Mouse (Mus musculus) layer of hippocampus, adult 11-12 months (tissue): ENCODE measurements around the gene Gm36210.
A peak's percentile ranks its signal among the peaks of the same experiment; 100 is the strongest.

Experiments
- DNase-seq: peaks from one replicate; pipeline ENCODE4 v3.0.0; 2022; ENCODE audit warnings: low spot score

The Gm36210 gene

GRCm38 (mm10) chr7:4922931-4923565, 16.7 kb upstream of the Gm36210 start:
- DNase-seq = peak; percentile 84

GRCm38 (mm10) chr7:4922508-4922907, 16.2 kb upstream of the Gm36210 start:
- DNase-seq = peak; percentile 89

GRCm38 (mm10) chr7:4921824-4922482, 15.6 kb upstream of the Gm36210 start, which contains the start of gene Nat14:
Gene Nat14 (plus strand): TSS chr7:4922028.
- no peak for DNase-seq

DNA sequence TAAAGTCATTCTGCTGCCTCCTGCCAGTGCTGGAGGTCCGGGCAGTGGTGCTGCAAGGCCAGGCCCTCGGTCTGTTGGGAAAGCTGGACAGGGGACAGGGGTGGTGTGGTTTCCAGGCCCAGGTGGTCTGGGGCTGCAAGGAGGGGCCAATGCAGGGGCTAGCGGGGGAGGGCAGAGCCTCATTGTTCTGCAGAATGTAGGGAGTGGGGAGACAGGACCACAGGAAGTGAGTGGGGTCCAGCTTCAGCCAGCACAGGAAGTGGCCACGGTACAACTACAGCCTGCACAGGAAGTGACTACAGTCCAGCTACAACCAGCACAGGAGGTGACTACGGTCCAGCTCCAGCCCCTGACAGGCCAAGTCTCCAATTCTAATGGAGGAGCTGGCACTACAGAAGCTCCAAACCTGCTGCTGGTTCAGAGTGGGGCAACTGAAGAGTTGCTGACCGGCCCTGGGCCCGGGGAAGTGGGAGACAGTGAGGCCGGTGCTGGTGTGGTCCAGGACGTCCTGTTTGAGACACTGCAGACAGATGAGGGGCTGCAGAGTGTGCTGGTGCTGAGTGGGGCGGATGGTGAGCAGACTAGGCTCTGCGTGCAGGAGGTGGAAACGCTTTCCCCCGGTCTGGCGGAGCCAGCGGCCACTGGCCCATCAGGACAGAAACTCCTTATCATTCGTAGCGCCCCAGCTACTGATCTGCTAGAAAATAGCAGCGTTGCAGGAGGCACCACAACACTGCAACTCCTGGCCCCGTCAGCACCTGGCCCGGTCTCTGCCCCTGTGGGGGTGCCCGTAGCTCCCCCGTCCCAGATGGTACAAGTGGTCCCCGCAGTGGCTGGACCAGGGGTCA, 14.9 kb upstream of the Gm36210 start:
- no peak for DNase-seq

DNA sequence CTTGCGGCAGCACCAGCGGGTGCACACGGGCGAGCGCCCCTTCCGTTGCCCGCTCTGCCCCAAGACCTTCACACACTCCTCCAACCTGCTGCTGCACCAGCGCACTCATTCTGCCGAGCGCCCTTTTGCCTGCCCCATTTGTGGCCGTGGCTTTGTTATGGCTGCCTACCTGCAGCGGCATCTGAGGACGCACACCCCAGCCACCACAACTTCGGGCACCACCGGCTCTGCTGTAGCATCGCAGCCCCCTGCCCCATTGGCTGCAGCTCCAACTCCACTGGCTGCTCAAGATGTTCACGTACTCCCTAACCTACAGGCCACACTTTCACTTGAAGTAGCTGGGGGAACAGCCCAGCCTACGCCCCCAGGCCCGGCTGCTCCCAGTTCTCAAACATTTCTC, 14.2 kb upstream of the Gm36210 start:
- DNase-seq = no peak

GRCm38 (mm10) chr7:4919971-4920370, 13.7 kb upstream of the Gm36210 start:
- no peak for DNase-seq

DNA sequence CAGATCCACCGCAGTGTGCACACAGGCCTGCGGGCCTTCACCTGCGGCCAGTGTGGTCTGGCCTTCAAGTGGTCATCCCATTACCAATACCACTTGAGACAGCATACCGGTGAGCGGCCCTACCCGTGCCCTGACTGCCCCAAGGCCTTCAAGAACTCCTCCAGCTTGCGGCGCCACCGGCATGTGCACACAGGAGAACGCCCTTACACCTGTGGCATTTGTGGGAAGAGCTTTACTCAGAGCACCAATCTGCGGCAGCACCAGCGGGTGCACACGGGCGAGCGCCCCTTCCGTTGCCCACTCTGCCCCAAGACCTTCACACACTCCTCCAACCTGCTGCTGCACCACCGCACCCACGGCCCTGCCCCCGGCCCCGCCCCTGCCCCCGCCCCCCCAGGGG, 12.8 kb upstream of the Gm36210 start:
- DNase-seq = no peak

- no peak for DNase-seq
Observed at GRCm38 (mm10) chr7:4918681-4919080, 12.4 kb upstream of the Gm36210 start.

DNA sequence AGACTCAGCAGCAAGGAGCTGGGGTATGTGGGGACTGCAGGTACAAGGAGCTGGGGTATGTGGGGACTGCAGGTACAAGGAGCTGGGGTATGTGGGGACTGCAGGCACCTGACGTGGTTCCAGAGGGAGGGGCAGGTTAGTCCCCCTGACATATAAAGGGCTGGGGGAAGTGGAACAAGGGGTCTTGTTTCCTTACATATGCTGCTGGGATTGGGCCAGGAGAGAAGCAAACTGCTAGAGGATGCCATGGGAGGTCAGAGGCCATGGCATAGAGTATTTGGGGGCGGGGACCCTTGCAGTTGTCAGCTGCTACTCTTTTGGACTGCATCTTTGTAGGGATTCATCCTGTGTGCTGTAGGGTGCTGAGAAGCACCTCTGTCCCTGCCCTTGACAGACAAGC, 11.2 kb upstream of the Gm36210 start:
- DNase-seq = no peak

GRCm38 (mm10) chr7:4915669-4916416, 9.5 kb upstream of the Gm36210 start:
- no peak for DNase-seq

GRCm38 (mm10) chr7:4915007-4915665, 8.8 kb upstream of the Gm36210 start, which contains the start of gene Zfp628:
Gene Zfp628 (plus strand): TSS chr7:4915217.
- peak; percentile 95 for DNase-seq

DNA sequence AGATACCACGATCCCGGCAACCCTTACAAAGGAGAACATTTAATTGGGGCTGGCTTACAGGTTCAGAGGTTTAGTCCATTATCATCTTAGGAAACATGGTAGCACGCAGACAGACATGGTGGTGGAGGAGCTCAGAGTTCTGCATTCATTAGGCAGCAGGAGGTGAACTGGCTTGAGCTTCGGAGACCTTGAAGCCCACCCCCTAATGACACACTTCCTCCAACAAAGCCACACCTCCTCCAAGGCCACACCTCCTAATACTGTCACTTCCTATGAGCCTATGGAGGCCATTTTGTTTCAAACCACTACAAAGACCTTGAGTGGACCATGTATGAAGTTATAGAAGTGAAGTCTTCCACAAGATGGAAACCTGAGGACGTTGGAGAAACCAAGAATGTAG, 5.9 kb upstream of the Gm36210 start:
- no peak for DNase-seq

GRCm38 (mm10) chr7:4911561-4911960, 5.2 kb upstream of the Gm36210 start:
- DNase-seq = peak; percentile 73

- DNase-seq = no peak
Observed at GRCm38 (mm10) chr7:4902404-4902803, 3.9 kb downstream of the Gm36210 start.

GRCm38 (mm10) chr7:4901171-4901570, 5.1 kb downstream of the Gm36210 start:
- no peak for DNase-seq

DNA sequence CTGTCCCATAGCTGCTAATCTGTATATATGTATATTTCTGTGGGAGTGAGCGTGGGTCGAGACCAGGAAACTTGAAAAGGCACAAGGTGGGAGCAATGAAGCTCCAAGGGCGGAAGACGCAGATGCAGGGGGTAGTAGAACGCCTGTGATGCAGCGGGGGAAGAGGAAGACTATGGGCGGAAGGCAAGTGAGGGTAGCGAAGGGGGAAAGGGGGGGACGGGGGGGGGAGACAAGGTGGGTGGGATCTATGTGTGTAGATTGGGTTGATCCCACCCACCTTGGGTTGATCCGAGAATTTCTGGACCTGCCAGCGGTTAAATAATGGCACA, 5.8 kb downstream of the Gm36210 start:
- no peak for DNase-seq

GRCm38 (mm10) chr7:4899649-4900522, 6.4 kb downstream of the Gm36210 start:
- no peak for DNase-seq

DNA sequence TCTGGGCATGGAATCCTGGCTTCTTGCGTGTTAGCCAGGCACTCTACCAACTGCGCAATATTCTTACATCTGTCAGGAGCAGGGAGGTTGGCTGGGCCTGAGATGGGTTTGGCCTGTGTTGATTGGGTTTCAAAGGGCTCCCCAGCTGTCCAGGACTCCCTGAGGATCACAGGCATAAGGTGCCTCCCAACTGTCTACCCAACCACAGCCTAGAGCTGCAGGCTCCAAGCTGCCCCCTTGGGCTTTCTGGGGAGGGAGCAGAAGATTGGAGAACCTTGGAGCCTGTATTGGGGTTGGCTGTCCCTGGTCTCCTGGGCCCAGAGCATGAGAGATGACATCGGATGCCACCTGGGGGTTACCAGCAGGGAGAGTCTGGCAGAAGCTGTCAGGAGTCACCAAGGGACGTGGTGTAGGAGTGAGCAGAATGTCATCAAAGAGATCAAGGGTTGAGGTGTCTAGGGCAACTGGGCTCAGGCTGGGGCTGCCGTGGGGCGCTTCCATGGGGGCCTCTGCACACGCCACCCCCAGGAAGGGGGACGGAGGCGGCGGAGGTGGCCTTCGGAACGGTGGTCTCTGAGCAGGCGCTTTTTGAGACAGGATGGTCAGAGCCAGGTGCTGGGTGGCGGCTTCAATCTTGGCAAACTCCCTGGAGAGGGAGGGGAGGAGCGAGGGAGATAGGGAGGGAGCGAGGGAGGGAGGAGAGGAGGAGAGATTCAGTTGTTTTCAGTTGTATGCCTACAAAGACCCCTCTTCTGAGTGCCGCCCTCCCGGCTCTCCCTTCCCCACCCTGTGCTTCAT, 7.3 kb downstream of the Gm36210 start:
- DNase-seq = no peak

- DNase-seq = no peak
Observed at GRCm38 (mm10) chr7:4895186-4895585, 11.1 kb downstream of the Gm36210 start.

DNA sequence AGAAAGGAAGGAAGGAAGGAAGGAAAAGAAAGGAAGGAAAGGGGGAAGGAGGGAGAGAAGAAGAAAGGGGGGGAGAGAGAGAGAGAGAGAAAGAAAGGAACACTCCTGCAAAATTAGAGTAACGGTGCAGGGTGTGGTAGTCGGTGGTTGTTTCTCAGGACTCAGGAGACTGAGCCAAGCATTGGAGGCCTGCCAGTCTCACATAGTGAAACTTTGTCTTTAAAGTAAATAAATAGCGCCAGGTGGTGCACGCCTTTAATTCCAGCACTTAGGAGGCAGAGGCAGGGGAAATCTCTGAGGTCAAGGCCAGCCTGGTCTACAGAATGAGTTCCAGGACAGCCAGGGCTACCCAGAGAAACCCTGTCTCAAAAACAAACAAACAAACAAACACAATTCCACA, 19.6 kb downstream of the Gm36210 start:
- DNase-seq = no peak
